Mouse (Mus musculus): Measurements from ENCODE around the gene St3gal3. TPM values are rescaled to one million over a fixed set of nuclear protein-coding genes. Genes with fewer than 3 reads are reported as not detected.

The St3gal3 gene
- polyA plus RNA-seq, 1 experiment = 8.9 TPM

DNA sequence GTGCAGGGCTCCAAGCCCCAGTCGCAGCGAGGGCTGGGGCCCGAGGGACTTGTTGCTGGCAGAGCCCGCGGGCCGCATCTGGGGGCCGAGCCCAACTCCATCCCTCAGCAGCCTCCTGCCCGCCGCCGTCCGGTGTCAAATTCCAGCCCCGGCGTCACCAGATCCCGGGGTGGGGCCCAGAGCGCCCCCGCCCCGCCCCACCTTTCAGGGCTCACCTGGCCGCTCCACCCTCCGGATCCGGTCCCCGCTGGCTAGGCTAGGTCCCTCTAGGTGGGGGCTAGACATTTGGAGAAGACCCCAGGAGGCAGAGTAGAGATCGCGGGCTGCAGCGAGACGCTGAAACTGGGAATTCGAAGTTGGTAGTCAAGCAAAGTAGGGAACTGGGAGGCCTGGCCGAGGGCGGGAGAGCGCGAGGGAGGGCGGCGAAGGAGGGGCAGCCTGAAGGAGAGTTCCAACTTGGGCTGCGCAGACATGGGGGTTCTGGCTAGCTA, 205.3 kb downstream of the St3gal3 start, which contains the start of gene Artn:
Gene Artn (minus strand): TSS at position 373 of the 491 bp plus-strand sequence.
- peaks cover 12% of the 10 kb centered on the region for H3K4me1 ChIP-seq (ENCODE audit: control insufficient read depth, insufficient read depth, insufficient read length)
- WGBS = 9% methylated on average over 33 of the region's 33 CpGs
- TF ChIP-seq CTCF (IDR thresholded peaks at IDR 0.05; ENCODE audit: extremely low read depth, insufficient read depth, insufficient read length, insufficient replicate concordance) (no peak), POLR2A (IDR thresholded peaks at IDR 0.05; ENCODE audit: low read depth, low read length) (no peak)
- H3K4me3 ChIP-seq (ENCODE audit: extremely low read depth, insufficient read depth, insufficient read length) = no peak within 1 kb of the TSS
- no peak for DNase-seq (ENCODE audit: low read depth in 1 of 2, low spot score in 2 of 2)
- peaks cover 2% of the 10 kb centered on the region; the same call in 1 of the 2 replicates for H3K36me3 ChIP-seq (ENCODE audit: control insufficient read depth, insufficient read depth, low read length)
- 0 out of 2 replicates have a peak within 1 kb of the TSS, but pooled peaks have one; percentile 6 for H3K27ac ChIP-seq (ENCODE audit: insufficient read depth, low read length)
- peaks cover 17% of the 10 kb centered on the region for H3K27me3 ChIP-seq (ENCODE audit: control insufficient read depth, insufficient read depth, low read length)

DNA sequence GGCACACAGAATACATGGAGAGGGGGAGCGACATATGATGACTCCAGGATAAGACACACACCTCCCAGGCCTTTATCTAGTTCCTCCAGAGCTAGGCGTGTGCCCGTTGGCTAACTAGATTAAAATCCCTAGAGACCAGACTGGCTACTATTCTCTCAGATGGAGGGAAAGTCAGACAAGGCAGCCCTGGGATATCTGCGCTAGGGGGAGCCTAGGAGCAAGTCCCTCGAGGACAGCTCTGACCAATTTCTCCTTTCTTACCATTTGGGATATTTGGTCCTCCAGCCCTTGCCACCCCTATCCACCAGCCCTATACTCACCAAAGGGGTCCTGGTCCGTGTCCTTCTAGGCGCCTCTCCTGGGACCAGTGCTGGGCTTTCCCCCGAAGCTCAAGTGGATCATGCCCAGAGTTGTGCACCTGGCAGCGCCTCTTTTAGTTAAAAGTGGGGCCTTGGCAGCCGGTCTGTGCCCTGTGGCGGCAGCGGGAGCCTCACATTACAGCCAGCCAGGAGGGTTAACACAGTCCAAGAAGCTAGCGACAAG, 205.9 kb downstream of the St3gal3 start:
- peaks cover 12% of the 10 kb centered on the region for H3K4me1 ChIP-seq (ENCODE audit: control insufficient read depth, insufficient read depth, insufficient read length)
- peaks cover 2% of the 10 kb centered on the region; the same call in 1 of the 2 replicates for H3K36me3 ChIP-seq (ENCODE audit: control insufficient read depth, insufficient read depth, low read length)
- H3K4me3 ChIP-seq (ENCODE audit: extremely low read depth, insufficient read depth, insufficient read length) = no peak overlapping the region
- TF ChIP-seq CTCF (IDR thresholded peaks at IDR 0.05; ENCODE audit: extremely low read depth, insufficient read depth, insufficient read length, insufficient replicate concordance) = peak; percentile 1; the same call in 1 of the 2 replicates
- TF ChIP-seq POLR2A (IDR thresholded peaks at IDR 0.05; ENCODE audit: low read depth, low read length) = no peak
- WGBS = 5% methylated on average over 13 of the region's 13 CpGs
- no peak for DNase-seq (ENCODE audit: low read depth in 1 of 2, low spot score in 2 of 2)
- peaks cover 17% of the 10 kb centered on the region for H3K27me3 ChIP-seq (ENCODE audit: control insufficient read depth, insufficient read depth, low read length)
- 0 out of 2 replicates have a peak overlapping the region, but pooled peaks have one; percentile 6 for H3K27ac ChIP-seq (ENCODE audit: insufficient read depth, low read length)

DNA sequence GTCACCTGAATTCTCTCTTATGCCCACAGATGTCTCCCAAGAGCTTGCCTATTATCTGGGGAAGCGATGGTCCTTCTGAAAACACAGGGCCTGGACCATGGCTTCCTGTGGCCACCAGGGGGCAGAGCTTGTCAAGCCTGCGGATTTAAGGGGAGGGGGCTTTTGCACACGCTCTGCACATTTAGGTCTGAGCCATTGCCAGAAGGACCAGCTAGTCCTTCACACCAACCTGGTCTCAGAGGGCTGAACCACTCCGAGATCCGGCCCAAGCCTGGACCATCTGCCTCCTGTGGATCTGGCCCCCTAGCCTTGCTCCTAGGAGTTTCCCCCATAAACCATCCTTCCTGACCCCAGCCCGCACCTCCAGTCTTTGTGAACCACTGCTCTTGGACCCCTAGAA, 206.5 kb downstream of the St3gal3 start:
- H3K27me3 ChIP-seq (ENCODE audit: control insufficient read depth, insufficient read depth, low read length) = peaks cover 17% of the 10 kb centered on the region

DNA sequence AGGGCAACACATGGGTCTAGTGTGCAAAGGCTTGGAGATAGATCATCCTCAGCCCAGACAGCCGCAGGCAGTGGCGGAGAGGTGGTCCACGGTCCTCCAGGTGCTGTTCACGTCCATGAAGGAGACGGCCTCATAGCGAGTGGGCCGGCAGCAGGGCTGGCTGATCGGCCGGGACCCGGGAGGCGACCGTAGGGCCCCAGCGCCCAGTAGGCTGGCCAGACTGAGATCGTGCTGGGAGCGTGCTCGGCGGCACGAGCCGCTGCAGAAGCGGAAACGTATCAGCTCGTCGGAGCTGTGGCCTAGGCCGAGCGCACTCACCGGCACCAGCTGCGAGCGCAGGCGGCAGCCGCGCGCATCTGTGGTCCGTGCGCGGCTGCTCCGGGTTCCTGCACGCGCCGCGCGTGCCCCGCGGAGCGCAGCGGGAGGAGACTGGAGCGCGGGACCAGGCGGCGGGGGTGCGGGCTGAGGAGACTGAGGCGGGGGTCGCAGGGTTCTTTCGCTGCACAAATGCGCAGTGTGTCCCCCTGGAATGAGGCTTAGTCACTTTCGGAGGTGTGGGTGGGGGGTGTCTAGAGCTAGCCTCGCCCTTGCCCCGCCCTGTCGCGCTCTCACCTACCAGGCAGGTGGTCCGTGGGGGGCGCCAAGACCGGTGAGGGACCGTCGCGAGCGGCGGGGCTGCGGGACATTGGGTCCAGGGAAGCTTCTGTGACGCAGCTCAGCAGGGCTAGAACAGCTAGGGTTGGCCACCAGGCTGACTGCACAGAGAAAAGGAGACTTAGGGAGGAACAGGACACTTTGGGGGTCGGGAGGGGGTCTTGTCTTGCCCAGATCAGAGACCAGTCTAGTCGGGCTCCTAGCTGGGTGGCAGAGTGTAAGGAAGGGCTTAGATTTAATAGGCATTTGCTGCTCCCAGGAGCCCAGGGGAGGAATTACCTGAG, 207.9 kb downstream of the St3gal3 start:
- TF ChIP-seq POLR2A (IDR thresholded peaks at IDR 0.05; ENCODE audit: low read depth, low read length) = no peak
- 6% methylated on average over 71 of the region's 71 CpGs for WGBS

More for the DNA sequence above, 206.5 kb downstream of the St3gal3 start:
- Histone ChIP-seq H3K4me3 (ENCODE audit: extremely low read depth, insufficient read depth, insufficient read length) (no peak overlapping the region), H3K4me1 (ENCODE audit: control insufficient read depth, insufficient read depth, insufficient read length) (peaks cover 12% of the 10 kb centered on the region), H3K27ac (ENCODE audit: insufficient read depth, low read length) (no peak overlapping the region), H3K36me3 (ENCODE audit: control insufficient read depth, insufficient read depth, low read length) (peaks cover 2% of the 10 kb centered on the region; the same call in 1 of the 2 replicates)
- no peak for DNase-seq (ENCODE audit: low read depth in 1 of 2, low spot score in 2 of 2)
- 27% methylated on average over 6 of the region's 6 CpGs for WGBS
- TF ChIP-seq CTCF (IDR thresholded peaks at IDR 0.05; ENCODE audit: extremely low read depth, insufficient read depth, insufficient read length, insufficient replicate concordance) = peak; percentile 56; the same call in 1 of the 2 replicates
- TF ChIP-seq POLR2A (IDR thresholded peaks at IDR 0.05; ENCODE audit: low read depth, low read length) = no peak

DNA sequence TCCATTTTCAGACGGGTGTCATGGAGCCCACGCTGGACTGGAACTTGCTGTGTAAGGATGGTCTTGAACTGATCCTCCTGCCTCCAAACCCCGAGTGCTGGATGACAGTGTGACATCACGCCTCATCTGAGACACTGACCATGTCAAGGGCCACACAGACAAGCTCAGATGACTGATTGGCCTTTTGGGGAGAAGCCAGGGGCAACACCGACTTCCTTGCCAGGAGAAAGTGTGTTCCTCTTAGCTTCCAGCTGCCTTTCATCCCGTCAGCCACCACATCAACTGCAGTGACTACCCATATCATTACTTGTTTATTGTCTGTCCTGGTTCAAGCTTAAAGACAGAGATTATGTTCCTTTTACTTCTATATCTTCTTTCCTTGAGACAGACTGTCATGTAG, 209.8 kb downstream of the St3gal3 start:
- H3K4me1 ChIP-seq (ENCODE audit: control insufficient read depth, insufficient read depth, insufficient read length) = peaks cover 22% of the 10 kb centered on the region
- no peak for TF ChIP-seq POLR2A (IDR thresholded peaks at IDR 0.05; ENCODE audit: low read depth, low read length)
- TF ChIP-seq CTCF (IDR thresholded peaks at IDR 0.05; ENCODE audit: extremely low read depth, insufficient read depth, insufficient read length, insufficient replicate concordance) = no peak
- H3K27ac ChIP-seq (ENCODE audit: insufficient read depth, low read length) = no peak overlapping the region
- 60% methylated on average over 5 of the region's 6 CpGs for WGBS
- H3K27me3 ChIP-seq (ENCODE audit: control insufficient read depth, insufficient read depth, low read length) = peaks cover 17% of the 10 kb centered on the region
- no peak for DNase-seq (ENCODE audit: low read depth in 1 of 2, low spot score in 2 of 2)
- no peak overlapping the region for H3K4me3 ChIP-seq (ENCODE audit: extremely low read depth, insufficient read depth, insufficient read length)
- no peaks in the 10 kb centered on the region for H3K36me3 ChIP-seq (ENCODE audit: control insufficient read depth, insufficient read depth, low read length)

More for the DNA sequence above, 207.9 kb downstream of the St3gal3 start:
- H3K4me3 ChIP-seq (ENCODE audit: extremely low read depth, insufficient read depth, insufficient read length) = peak overlapping the region; percentile 36; the same call in 1 of the 2 replicates
- H3K27ac ChIP-seq (ENCODE audit: insufficient read depth, low read length) = no peak overlapping the region
- DNase-seq (ENCODE audit: low read depth in 1 of 2, low spot score in 2 of 2) = no peak
- no peaks in the 10 kb centered on the region for H3K36me3 ChIP-seq (ENCODE audit: control insufficient read depth, insufficient read depth, low read length)
- H3K27me3 ChIP-seq (ENCODE audit: control insufficient read depth, insufficient read depth, low read length) = peaks cover 17% of the 10 kb centered on the region
- H3K4me1 ChIP-seq (ENCODE audit: control insufficient read depth, insufficient read depth, insufficient read length) = peaks cover 15% of the 10 kb centered on the region

DNA sequence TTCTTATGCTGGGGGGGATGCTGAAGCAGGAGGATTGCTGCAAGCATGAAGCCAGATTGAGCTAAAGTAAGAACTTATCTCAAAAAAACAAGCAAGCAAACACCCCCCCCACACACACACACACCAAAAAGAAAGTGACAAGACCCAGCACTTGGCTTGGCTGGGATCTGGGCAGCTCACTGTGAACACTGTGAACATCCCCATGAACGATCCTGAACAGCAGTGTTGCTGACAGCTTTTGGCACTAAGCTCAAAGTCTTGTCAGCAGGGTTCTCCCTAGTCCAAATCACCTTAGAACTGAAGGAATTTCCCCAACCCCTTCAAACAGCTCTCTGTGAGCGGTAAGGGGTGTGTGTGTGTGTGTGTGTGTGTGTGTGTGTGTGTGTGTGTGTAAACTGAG, 211.3 kb downstream of the St3gal3 start:
- WGBS = 88% methylated on average over 2 of the region's 2 CpGs
- TF ChIP-seq POLR2A (IDR thresholded peaks at IDR 0.05; ENCODE audit: low read depth, low read length) = no peak
- peaks cover 20% of the 10 kb centered on the region for H3K4me1 ChIP-seq (ENCODE audit: control insufficient read depth, insufficient read depth, insufficient read length)
- no peak overlapping the region for H3K4me3 ChIP-seq (ENCODE audit: extremely low read depth, insufficient read depth, insufficient read length)
- no peak overlapping the region for H3K27ac ChIP-seq (ENCODE audit: insufficient read depth, low read length)
- peaks cover 6% of the 10 kb centered on the region; the same call in 1 of the 2 replicates for H3K27me3 ChIP-seq (ENCODE audit: control insufficient read depth, insufficient read depth, low read length)
- no peaks in the 10 kb centered on the region for H3K36me3 ChIP-seq (ENCODE audit: control insufficient read depth, insufficient read depth, low read length)
- DNase-seq (ENCODE audit: low read depth in 1 of 2, low spot score in 2 of 2) = no peak
